Mouse (Mus musculus): ENCODE data around the gene Jph4. TPM values are rescaled to one million over a fixed set of nuclear protein-coding genes. Genes with fewer than 3 reads are reported as not detected.

Jph4 gene
- polyA plus RNA-seq, 1 experiment = 0.33 TPM

DNA sequence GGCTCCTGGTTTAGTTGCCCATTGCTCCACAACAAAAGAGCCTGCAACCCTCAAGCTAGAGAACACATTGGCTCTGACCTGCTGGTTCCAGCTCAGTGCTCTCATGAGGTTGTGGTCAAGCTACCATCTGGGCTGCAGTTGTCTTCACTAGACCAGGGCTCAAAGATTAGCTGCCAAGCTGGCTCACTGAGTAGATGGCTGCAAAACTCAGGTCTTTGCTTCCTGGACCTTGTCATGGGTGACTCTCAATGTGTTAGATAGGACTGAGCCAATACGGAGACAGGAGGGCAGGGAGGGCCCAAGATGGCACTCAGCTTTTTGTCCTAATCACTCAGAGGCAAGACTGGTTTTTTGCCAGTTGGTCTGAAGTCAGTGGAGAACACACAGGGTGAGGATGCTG, 29.6 kb upstream of the Jph4 start:
- Histone ChIP-seq H3K4me1 (ENCODE audit: control insufficient read depth, insufficient read depth, insufficient read length) (peaks cover 2% of the 10 kb centered on the region; the same call in 1 of the 2 replicates), H3K36me3 (ENCODE audit: control insufficient read depth, insufficient read depth, low read length) (no peaks in the 10 kb centered on the region), H3K27ac (ENCODE audit: insufficient read depth, low read length) (0 out of 2 replicates have a peak overlapping the region, but pooled peaks have one; percentile 39), H3K4me3 (ENCODE audit: extremely low read depth, insufficient read depth, insufficient read length) (no peak overlapping the region), H3K27me3 (ENCODE audit: control insufficient read depth, insufficient read depth, low read length) (no peaks in the 10 kb centered on the region)
- no peak for DNase-seq (ENCODE audit: low read depth in 1 of 2, low spot score in 2 of 2)
- WGBS = 86% methylated on average over 1 of the region's 1 CpGs
- TF ChIP-seq CTCF (IDR thresholded peaks at IDR 0.05; ENCODE audit: extremely low read depth, insufficient read depth, insufficient read length, insufficient replicate concordance) (no peak), POLR2A (IDR thresholded peaks at IDR 0.05; ENCODE audit: low read depth, low read length) (no peak)

DNA sequence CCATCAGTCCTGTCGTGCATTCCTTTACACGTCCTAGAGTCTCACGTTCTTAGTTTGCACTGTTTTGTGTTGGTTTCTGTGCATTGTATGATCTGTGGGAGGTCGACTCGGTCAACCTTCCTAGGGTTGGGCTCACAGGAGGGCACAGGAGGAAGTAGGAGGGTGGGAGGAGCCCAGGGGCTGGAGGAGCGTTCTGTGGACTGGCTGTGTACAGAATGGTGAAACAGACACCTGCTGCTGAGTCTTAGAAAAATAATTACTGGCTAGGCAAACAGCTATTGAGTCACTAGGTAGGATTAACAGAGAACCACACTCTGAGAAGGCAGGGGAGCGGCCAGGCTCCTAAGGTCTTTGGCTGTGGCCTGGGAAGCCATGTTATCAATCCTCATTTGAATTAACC, 22.6 kb upstream of the Jph4 start:
- WGBS = 37% methylated on average over 7 of the region's 7 CpGs
- Histone ChIP-seq H3K4me1 (ENCODE audit: control insufficient read depth, insufficient read depth, insufficient read length) (no peaks in the 10 kb centered on the region), H3K36me3 (ENCODE audit: control insufficient read depth, insufficient read depth, low read length) (no peaks in the 10 kb centered on the region), H3K4me3 (ENCODE audit: extremely low read depth, insufficient read depth, insufficient read length) (no peak overlapping the region), H3K27ac (ENCODE audit: insufficient read depth, low read length) (no peak overlapping the region), H3K27me3 (ENCODE audit: control insufficient read depth, insufficient read depth, low read length) (no peaks in the 10 kb centered on the region)
- no peak for DNase-seq (ENCODE audit: low read depth in 1 of 2, low spot score in 2 of 2)
- TF ChIP-seq POLR2A (IDR thresholded peaks at IDR 0.05; ENCODE audit: low read depth, low read length) (no peak), CTCF (IDR thresholded peaks at IDR 0.05; ENCODE audit: extremely low read depth, insufficient read depth, insufficient read length, insufficient replicate concordance) (no peak)

GRCm38 (mm10) chr14:55135676-55136075, 18.9 kb upstream of the Jph4 start:
- Histone ChIP-seq H3K27me3 (ENCODE audit: control insufficient read depth, insufficient read depth, low read length) (no peaks in the 10 kb centered on the region; the same call in 1 of the 2 replicates), H3K36me3 (ENCODE audit: control insufficient read depth, insufficient read depth, low read length) (no peaks in the 10 kb centered on the region), H3K4me1 (ENCODE audit: control insufficient read depth, insufficient read depth, insufficient read length) (no peaks in the 10 kb centered on the region), H3K4me3 (ENCODE audit: extremely low read depth, insufficient read depth, insufficient read length) (no peak overlapping the region), H3K27ac (ENCODE audit: insufficient read depth, low read length) (no peak overlapping the region)
- 90% methylated on average over 8 of the region's 8 CpGs for WGBS
- DNase-seq (ENCODE audit: low read depth in 1 of 2, low spot score in 2 of 2) = no peak
- TF ChIP-seq POLR2A (IDR thresholded peaks at IDR 0.05; ENCODE audit: low read depth, low read length) (no peak), CTCF (IDR thresholded peaks at IDR 0.05; ENCODE audit: extremely low read depth, insufficient read depth, insufficient read length, insufficient replicate concordance) (no peak)

- WGBS = 90% methylated on average over 7 of the region's 7 CpGs
- no peaks in the 10 kb centered on the region; the same call in 1 of the 2 replicates for H3K27me3 ChIP-seq (ENCODE audit: control insufficient read depth, insufficient read depth, low read length)
- TF ChIP-seq POLR2A (IDR thresholded peaks at IDR 0.05; ENCODE audit: low read depth, low read length) (no peak), CTCF (IDR thresholded peaks at IDR 0.05; ENCODE audit: extremely low read depth, insufficient read depth, insufficient read length, insufficient replicate concordance) (no peak)
Measured at GRCm38 (mm10) chr14:55126521-55126920, 9.8 kb upstream of the Jph4 start.

DNA sequence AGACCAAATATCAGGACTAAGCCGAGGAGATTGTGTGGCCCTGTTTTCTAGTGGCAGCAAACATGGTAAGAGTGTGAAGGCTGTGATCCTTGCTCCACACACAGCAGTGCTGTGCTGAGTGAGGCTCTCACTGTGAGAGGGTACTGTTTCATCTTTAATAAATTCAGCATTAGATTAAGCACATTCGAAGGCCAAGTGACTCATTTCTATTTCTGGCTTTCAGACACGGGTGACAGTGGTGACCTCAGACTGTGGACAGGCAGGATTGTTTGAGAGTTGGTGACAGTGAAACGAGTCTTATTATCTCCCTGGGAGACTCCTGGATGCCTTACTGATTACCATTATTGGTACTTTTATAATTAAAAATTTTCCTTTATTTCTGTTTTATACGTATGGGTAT, 9.0 kb upstream of the Jph4 start:
- Histone ChIP-seq H3K4me3 (ENCODE audit: extremely low read depth, insufficient read depth, insufficient read length) (no peak overlapping the region), H3K36me3 (ENCODE audit: control insufficient read depth, insufficient read depth, low read length) (no peaks in the 10 kb centered on the region), H3K27ac (ENCODE audit: insufficient read depth, low read length) (no peak overlapping the region), H3K27me3 (ENCODE audit: control insufficient read depth, insufficient read depth, low read length) (no peaks in the 10 kb centered on the region), H3K4me1 (ENCODE audit: control insufficient read depth, insufficient read depth, insufficient read length) (no peaks in the 10 kb centered on the region)
- TF ChIP-seq CTCF (IDR thresholded peaks at IDR 0.05; ENCODE audit: extremely low read depth, insufficient read depth, insufficient read length, insufficient replicate concordance) (no peak), POLR2A (IDR thresholded peaks at IDR 0.05; ENCODE audit: low read depth, low read length) (no peak)
- 74% methylated on average over 5 of the region's 5 CpGs for WGBS
- DNase-seq (ENCODE audit: low read depth in 1 of 2, low spot score in 2 of 2) = no peak

More at GRCm38 (mm10) chr14:55126521-55126920, 9.8 kb upstream of the Jph4 start:
- DNase-seq (ENCODE audit: low read depth in 1 of 2, low spot score in 2 of 2) = no peak
- Histone ChIP-seq H3K36me3 (ENCODE audit: control insufficient read depth, insufficient read depth, low read length) (no peaks in the 10 kb centered on the region), H3K27ac (ENCODE audit: insufficient read depth, low read length) (no peak overlapping the region), H3K4me1 (ENCODE audit: control insufficient read depth, insufficient read depth, insufficient read length) (no peaks in the 10 kb centered on the region), H3K4me3 (ENCODE audit: extremely low read depth, insufficient read depth, insufficient read length) (no peak overlapping the region)

DNA sequence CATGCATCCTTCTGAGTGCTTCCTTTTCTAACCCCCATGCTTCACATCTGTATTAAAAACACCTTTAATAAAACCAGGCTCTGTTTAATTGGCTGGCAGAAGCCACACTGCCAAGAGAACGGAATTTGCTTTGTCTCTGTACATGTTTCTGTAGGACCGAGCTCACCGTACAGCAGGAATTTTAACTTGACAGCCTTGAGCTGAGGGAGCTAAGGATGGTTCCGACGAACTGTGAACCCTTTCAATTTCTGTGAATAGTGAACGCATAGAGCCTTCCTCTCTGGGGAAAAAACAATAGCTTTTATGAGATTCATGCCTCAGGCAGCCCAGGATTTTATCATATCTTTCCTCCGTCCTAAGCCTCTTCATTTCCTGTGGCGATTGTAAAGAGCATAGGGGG, 5.6 kb upstream of the Jph4 start:
- H3K27me3 ChIP-seq (ENCODE audit: control insufficient read depth, insufficient read depth, low read length) = no peaks in the 10 kb centered on the region
- H3K27ac ChIP-seq (ENCODE audit: insufficient read depth, low read length) = no peak overlapping the region
- no peak for DNase-seq (ENCODE audit: low read depth in 1 of 2, low spot score in 2 of 2)
- TF ChIP-seq CTCF (IDR thresholded peaks at IDR 0.05; ENCODE audit: extremely low read depth, insufficient read depth, insufficient read length, insufficient replicate concordance) (no peak), POLR2A (IDR thresholded peaks at IDR 0.05; ENCODE audit: low read depth, low read length) (no peak)
- no peak overlapping the region for H3K4me3 ChIP-seq (ENCODE audit: extremely low read depth, insufficient read depth, insufficient read length)
- WGBS = 55% methylated on average over 8 of the region's 8 CpGs
- no peaks in the 10 kb centered on the region for H3K36me3 ChIP-seq (ENCODE audit: control insufficient read depth, insufficient read depth, low read length)
- no peaks in the 10 kb centered on the region for H3K4me1 ChIP-seq (ENCODE audit: control insufficient read depth, insufficient read depth, insufficient read length)

- WGBS = 4% methylated on average over 5 of the region's 5 CpGs
- Histone ChIP-seq H3K27ac (ENCODE audit: insufficient read depth, low read length) (no peak overlapping the region), H3K4me3 (ENCODE audit: extremely low read depth, insufficient read depth, insufficient read length) (no peak overlapping the region), H3K36me3 (ENCODE audit: control insufficient read depth, insufficient read depth, low read length) (no peaks in the 10 kb centered on the region), H3K27me3 (ENCODE audit: control insufficient read depth, insufficient read depth, low read length) (no peaks in the 10 kb centered on the region), H3K4me1 (ENCODE audit: control insufficient read depth, insufficient read depth, insufficient read length) (no peaks in the 10 kb centered on the region)
- DNase-seq (ENCODE audit: low read depth in 1 of 2, low spot score in 2 of 2) = peak in 1 of 2 experiments; percentile 32
- TF ChIP-seq POLR2A (IDR thresholded peaks at IDR 0.05; ENCODE audit: low read depth, low read length) (no peak), CTCF (IDR thresholded peaks at IDR 0.05; ENCODE audit: extremely low read depth, insufficient read depth, insufficient read length, insufficient replicate concordance) (no peak; the same call in 1 of the 2 replicates)
Measured at GRCm38 (mm10) chr14:55121947-55122346, 5.2 kb upstream of the Jph4 start.

All from spleen, adult 2 months (tissue).